Mouse (Mus musculus) kidney, postnatal 14 days (tissue): ENCODE measurements at regions not wholly inside any gene's neighbourhood (a gene's known extent, or its start where the extent isn't known, plus 50 kb on each side); places are given as distances from the start of the nearest gene placed in this dataset.
"Not testable (repeated sequence)": the region's sequence is repeated elsewhere in the genome, so short reads cannot be mapped to it uniquely, and the experiment has no call there.

Source experiments
- DNase-seq: peaks from one replicate; pipeline ENCODE4 v3.0.0; 2022; ENCODE audit warnings: mixed read lengths

- no peak for DNase-seq
These were observed 398.3 kb downstream of the Gm4340 start for GRCm38 (mm10) chr10:104592009-104592603.

- DNase-seq: no peak
These were observed 402.1 kb downstream of the Gm4340 start for GRCm38 (mm10) chr10:104595920-104596319.

- no peak for DNase-seq
These were observed 433.8 kb downstream of the Gm4340 start for GRCm38 (mm10) chr10:104627629-104628028.

- DNase-seq: no peak
These were observed 457.2 kb downstream of the Gm4340 start for GRCm38 (mm10) chr10:104651020-104651419.

GRCm38 (mm10) chr10:104660298-104660697 lies 466.5 kb downstream of the Gm4340 start:
- no peak for DNase-seq

GRCm38 (mm10) chr10:104661672-104662071 lies 467.8 kb downstream of the Gm4340 start:
- peak; percentile 8 for DNase-seq

- no peak for DNase-seq
These were observed 474.4 kb downstream of the Gm4340 start for GRCm38 (mm10) chr10:104668286-104668685.

- no peak for DNase-seq
These were observed 491.0 kb downstream of the Gm4340 start for GRCm38 (mm10) chr10:104684717-104685336.

GRCm38 (mm10) chr10:104685857-104686256 lies 492.0 kb downstream of the Gm4340 start:
- DNase-seq: no peak

GRCm38 (mm10) chr10:104686669-104687068 lies 492.8 kb downstream of the Gm4340 start:
- DNase-seq: no peak

- no peak for DNase-seq
These were observed 501.1 kb downstream of the Gm4340 start for GRCm38 (mm10) chr10:104694974-104695373.

- DNase-seq: no peak
These were observed 515.1 kb downstream of the Gm4340 start for GRCm38 (mm10) chr10:104708926-104709325.

- not testable (repeated sequence) for DNase-seq
These were observed 519.6 kb downstream of the Gm4340 start for GRCm38 (mm10) chr10:104713281-104713915.
